Mouse (Mus musculus) liver, embryonic 13.5 days (tissue): ENCODE data around the gene Rnf144a. TPM values are rescaled to one million over a fixed set of nuclear protein-coding genes. Genes with fewer than 3 reads are reported as not detected.

Experiments
- ATAC-seq: fragments of 200-750 bp; cut with Nextera tagmentation; 2 replicates; pipeline ENCODE4 v1.8.0; 2017; ENCODE audit warnings: low read depth, mild to moderate bottlenecking, moderate number of reproducible peaks, moderate library complexity
- DNase-seq: peaks from one replicate; pipeline ENCODE4 v3.0.0; 2022
- H3K27ac ChIP-seq: fragments of 300-500 bp; sonication (generic); 2 replicates; pipeline ENCODE4 v1.5.1; 2015; ENCODE audit warnings: moderate library complexity, mild to moderate bottlenecking, inconsistent platforms
- H3K27me3 ChIP-seq: fragments of 300-500 bp; sonication (generic); 2 replicates; pipeline ENCODE4 v1.6.1; 2015; ENCODE audit warnings: mild to moderate bottlenecking, inconsistent platforms
- H3K36me3 ChIP-seq: fragments of 300-500 bp; sonication (generic); 2 replicates; pipeline ENCODE4 v1.6.1; 2015; ENCODE audit warnings: mild to moderate bottlenecking, inconsistent platforms
- H3K4me1 ChIP-seq: fragments of 300-500 bp; sonication (generic); replicated peaks from 2 replicates; pipeline ENCODE4 v1.6.1; 2015; ENCODE audit warnings: inconsistent platforms
- H3K4me2 ChIP-seq: fragments of 300-500 bp; sonication (generic); 2 replicates; pipeline ENCODE4 v1.6.1; 2015; ENCODE audit warnings: inconsistent platforms, mild to moderate bottlenecking, moderate library complexity
- H3K4me3 ChIP-seq: fragments of 300-500 bp; sonication (generic); replicated peaks from 2 replicates; pipeline ENCODE4 v1.5.1; 2015; ENCODE audit warnings: mild to moderate bottlenecking, inconsistent platforms
- H3K9ac ChIP-seq: fragments of 300-500 bp; sonication (generic); 2 replicates; pipeline ENCODE4 v1.6.1; 2015; ENCODE audit warnings: mild to moderate bottlenecking, inconsistent platforms
- H3K9me3 ChIP-seq: fragments of 300-500 bp; sonication (generic); replicated peaks from 2 replicates; pipeline ENCODE4 v1.6.1; 2016; ENCODE audit warnings: inconsistent platforms
- WGBS: fragments of 180-500 bp; shearing (Covaris S2); methylation state at CpG from one replicate; pipeline ENCODE4 v1.1.7; 2015; ENCODE audit not compliant: insufficient replicate concordance; 5-methylcytosine and 5-hydroxymethylcytosine counted together
- polyA plus RNA-seq: library from polyadenylated mRNA; unstranded; fragments of >200 nt; fragmentation: Nextera tagmentation; extraction: Ambion mirVana; gene quantifications from 2 replicates; pipeline ENCODE4 v1.2.1, GENCODE M21; 2015

Rnf144a gene
- polyA plus RNA-seq, 1 experiment from 2014 or later: 1.6 TPM

DNA sequence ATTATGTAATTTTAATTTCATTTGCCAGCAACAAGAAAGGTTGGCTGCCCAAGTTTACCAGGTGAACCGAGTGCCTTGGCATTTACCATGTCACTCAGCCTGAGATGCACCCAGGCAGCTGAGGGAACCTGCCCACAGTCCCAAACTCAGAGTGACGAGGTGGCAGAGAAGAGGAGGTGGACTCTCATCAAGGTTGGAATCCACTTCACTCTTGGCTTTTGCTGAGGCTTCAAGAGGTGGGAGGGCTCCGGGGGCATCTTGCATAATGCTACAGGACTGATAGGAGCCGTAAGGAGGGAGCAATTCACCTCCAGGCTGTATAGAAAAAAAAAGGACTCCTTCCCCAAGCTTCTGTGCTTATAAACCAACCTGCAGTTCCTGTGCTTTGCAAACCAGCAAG is 48.7 kb downstream of the Rnf144a start:
- no peak overlapping the region for H3K27ac ChIP-seq
- ATAC-seq (no peak), DNase-seq (no peak)
- H3K4me3 ChIP-seq: no peak overlapping the region
- no peaks in the 10 kb centered on the region for H3K9me3 ChIP-seq
- no peaks in the 10 kb centered on the region for H3K36me3 ChIP-seq
- 62% methylated on average over 4 of the region's 4 CpGs for WGBS
- no peak overlapping the region for H3K4me2 ChIP-seq
- H3K4me1 ChIP-seq: no peaks in the 10 kb centered on the region
- no peaks in the 10 kb centered on the region for H3K27me3 ChIP-seq
- no peak overlapping the region for H3K9ac ChIP-seq

DNA sequence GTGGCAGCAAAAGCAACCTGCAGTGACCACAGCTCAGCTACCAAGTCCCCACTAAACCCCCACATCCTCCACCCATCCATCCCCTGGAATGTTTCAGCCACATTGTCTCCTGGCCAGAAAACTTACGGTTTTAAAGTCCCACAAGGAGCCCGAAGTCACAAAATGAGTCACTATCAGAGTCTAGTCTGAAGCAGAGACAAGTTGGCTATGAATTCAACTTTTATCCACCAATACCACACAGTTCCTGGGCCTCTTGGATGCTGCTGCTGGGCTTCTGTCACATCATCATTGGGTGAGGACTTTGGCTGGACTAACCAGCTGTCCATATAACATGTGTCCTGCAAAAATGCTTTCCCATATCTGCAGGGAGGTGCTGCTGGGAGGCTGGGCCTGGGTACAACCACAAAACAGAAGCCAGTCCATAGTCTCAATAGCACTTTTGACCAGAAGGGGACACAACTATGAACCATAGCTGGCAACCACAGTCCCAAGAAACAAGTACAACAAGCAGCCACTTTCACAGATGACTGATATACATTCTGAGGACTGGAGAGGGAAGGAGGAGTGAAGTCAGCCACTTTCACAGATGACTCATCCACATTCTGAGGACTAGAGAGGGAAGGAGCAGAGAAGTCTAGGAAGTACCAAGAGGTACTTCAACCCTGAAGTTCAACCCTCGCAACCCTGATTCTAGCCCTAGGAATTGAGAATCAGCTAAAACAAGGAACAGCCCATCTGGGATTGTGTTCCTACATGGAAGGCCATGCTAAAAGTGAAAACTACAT is 49.3 kb downstream of the Rnf144a start:
- no peak for ATAC-seq

DNA sequence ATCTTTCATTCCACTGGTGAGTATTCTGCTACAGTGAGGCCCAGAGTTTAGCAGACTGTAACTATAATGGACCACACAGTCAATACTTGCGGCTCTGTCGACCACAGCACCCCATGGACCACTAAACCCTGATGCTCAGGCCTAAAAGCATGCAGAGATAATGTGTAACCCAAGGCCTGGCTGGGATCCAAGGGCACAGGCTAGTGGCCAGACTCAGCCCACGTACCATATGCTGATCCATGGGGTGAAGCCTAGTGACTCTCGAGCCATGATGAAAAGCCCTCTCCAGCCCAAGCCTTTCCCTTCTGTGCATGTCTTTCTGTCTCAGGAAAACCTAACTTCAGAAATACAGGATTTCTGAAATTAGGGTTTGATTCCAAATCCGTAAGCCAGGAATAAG is 50.2 kb downstream of the Rnf144a start:
- H3K4me3 ChIP-seq: no peak overlapping the region
- no peaks in the 10 kb centered on the region for H3K36me3 ChIP-seq
- no peaks in the 10 kb centered on the region for H3K27me3 ChIP-seq
- no peaks in the 10 kb centered on the region for H3K9me3 ChIP-seq
- ATAC-seq (no peak), DNase-seq (no peak)
- no peak overlapping the region for H3K27ac ChIP-seq
- H3K9ac ChIP-seq: no peak overlapping the region
- no peaks in the 10 kb centered on the region for H3K4me1 ChIP-seq
- WGBS: 70% methylated on average over 5 of the region's 5 CpGs
- no peak overlapping the region for H3K4me2 ChIP-seq

More for the DNA sequence above, 49.3 kb downstream of the Rnf144a start:
- Histone ChIP-seq H3K36me3 (no peaks in the 10 kb centered on the region), H3K9me3 (no peaks in the 10 kb centered on the region), H3K4me3 (no peak overlapping the region), H3K4me1 (no peaks in the 10 kb centered on the region), H3K27me3 (no peaks in the 10 kb centered on the region), H3K9ac (no peak overlapping the region), H3K4me2 (no peak overlapping the region), H3K27ac (no peak overlapping the region)
- DNase-seq: no peak
- 68% methylated on average over 3 of the region's 3 CpGs for WGBS

DNA sequence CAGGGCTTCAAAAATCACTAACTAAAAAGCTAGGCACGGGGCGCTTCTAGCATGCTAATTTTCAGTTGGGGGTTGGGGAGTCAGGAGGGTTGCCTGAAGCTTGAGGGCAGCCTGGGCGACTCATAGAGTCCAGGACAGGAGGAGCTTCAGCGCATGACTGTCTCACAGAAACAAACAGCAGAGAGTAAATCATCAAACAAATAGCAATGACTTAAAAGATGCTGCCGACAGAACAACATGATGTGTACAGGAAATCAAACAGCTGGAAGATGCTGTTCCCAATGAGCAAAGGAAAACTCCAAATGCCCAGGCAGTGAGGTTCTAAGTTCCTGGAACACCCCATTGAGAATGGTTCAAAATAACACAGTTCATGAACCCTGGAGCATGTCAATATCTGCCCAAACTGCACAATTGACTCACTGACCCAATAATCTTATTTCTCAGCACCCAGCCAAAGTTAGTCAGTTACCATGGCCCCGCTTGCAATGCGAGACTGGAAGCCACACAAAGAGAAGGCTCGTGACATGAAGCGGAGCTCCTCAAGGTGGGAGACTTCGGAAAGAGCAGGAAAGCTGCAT is 54.0 kb downstream of the Rnf144a start:
- H3K9ac ChIP-seq: no peak overlapping the region
- 74% methylated on average over 10 of the region's 10 CpGs for WGBS
- ATAC-seq (no peak), DNase-seq (no peak)
- no peak overlapping the region for H3K4me2 ChIP-seq
- no peak overlapping the region for H3K4me3 ChIP-seq
- H3K4me1 ChIP-seq: no peaks in the 10 kb centered on the region
- no peak overlapping the region for H3K27ac ChIP-seq
- no peaks in the 10 kb centered on the region for H3K9me3 ChIP-seq
- H3K36me3 ChIP-seq: no peaks in the 10 kb centered on the region
- no peaks in the 10 kb centered on the region for H3K27me3 ChIP-seq

DNA sequence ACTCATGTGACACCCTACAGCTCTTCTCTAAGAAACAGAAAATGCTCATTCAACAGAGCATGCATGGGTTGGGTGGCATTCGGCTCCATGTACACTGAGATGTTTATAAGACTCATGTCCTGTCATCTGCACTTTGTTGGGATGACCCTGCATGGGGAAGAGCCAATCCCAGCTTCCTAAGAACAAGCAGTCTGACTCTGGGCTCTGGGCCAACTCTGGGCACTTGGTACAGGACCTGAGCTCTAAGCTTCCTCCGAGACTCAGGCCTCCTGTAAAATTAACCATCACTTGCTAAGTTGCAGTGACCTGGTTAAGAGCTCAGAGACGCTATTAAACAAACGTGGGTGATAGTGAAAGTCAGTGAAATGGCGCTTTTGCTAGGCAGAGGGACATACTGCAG is 55.2 kb downstream of the Rnf144a start:
- H3K27ac ChIP-seq: no peak overlapping the region
- no peaks in the 10 kb centered on the region for H3K36me3 ChIP-seq
- ATAC-seq: no peak
- H3K4me2 ChIP-seq: no peak overlapping the region
- no peaks in the 10 kb centered on the region for H3K4me1 ChIP-seq
- WGBS: 60% methylated on average over 5 of the region's 5 CpGs
- H3K27me3 ChIP-seq: no peaks in the 10 kb centered on the region
- no peak for DNase-seq
- H3K9me3 ChIP-seq: no peaks in the 10 kb centered on the region
- H3K9ac ChIP-seq: no peak overlapping the region
- H3K4me3 ChIP-seq: no peak overlapping the region

DNA sequence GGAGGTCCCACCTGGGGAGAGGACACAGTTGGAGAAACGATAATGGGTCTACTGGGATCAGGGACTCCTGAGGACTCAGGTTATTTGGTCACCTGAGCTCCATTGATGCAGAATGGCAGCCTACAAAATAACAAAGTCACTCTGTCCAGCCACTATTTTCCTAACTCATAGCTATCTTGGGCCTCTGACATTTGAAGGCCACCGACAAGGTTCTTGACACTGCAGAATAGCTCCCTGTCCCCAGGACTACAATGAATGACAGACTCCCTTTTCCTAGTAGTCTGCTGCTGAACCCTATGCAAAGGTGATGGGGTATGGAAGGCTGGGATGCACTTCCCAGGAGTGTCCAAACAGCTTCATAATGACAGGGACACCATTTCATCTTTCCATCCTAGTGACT is 55.8 kb downstream of the Rnf144a start:
- ATAC-seq (no peak), DNase-seq (no peak)
- no peaks in the 10 kb centered on the region for H3K9me3 ChIP-seq
- WGBS: 63% methylated on average over 2 of the region's 2 CpGs
- no peak overlapping the region for H3K27ac ChIP-seq
- no peak overlapping the region for H3K4me3 ChIP-seq
- no peaks in the 10 kb centered on the region for H3K27me3 ChIP-seq
- H3K4me1 ChIP-seq: no peaks in the 10 kb centered on the region
- no peaks in the 10 kb centered on the region for H3K36me3 ChIP-seq
- no peak overlapping the region for H3K9ac ChIP-seq
- no peak overlapping the region for H3K4me2 ChIP-seq

DNA sequence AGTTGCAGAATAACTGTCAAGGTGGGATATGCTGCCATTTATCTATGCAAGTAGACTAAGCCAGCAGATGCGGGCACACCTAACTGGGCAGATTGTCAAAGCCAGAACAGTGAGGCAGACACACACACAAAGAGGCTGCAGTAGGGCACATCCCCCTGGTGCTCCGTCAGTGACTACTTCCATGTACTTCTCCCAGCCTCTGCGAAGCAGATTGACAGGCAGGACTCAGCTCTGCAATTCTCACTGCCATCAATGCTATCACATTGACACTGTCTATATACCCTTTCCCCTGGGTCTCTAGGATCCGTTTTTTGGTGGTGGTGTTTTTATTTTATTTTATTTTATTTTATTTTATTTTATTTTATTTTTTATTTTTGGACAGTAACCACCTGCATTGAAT is 57.8 kb downstream of the Rnf144a start:
- no peaks in the 10 kb centered on the region for H3K27me3 ChIP-seq
- no peak overlapping the region for H3K9ac ChIP-seq
- DNase-seq: no peak
- H3K27ac ChIP-seq: no peak overlapping the region
- H3K36me3 ChIP-seq: no peaks in the 10 kb centered on the region
- no peaks in the 10 kb centered on the region for H3K4me1 ChIP-seq
- no peak for ATAC-seq
- no peak overlapping the region for H3K4me2 ChIP-seq
- H3K9me3 ChIP-seq: no peaks in the 10 kb centered on the region
- WGBS: 67% methylated on average over 4 of the region's 4 CpGs
- H3K4me3 ChIP-seq: no peak overlapping the region

DNA sequence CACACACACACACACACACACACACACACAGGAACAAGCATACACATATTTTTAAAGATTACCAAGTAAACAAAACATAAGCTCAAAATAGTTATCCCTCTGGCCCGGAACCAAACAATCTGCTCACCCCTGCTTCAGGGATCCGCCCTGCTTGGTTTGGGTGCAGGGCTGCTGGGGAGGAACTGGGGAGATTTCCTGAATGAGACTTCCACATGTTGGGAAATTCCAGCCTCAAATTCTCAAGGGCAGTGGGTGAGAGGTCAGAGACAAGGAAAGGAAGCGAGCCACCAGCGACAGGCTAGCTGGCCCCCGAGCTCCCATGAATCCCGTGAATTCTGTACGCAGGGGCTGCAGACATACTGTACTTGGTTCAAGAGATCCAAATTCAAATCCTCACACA is 58.9 kb downstream of the Rnf144a start:
- Histone ChIP-seq H3K4me3 (no peak overlapping the region), H3K9ac (no peak overlapping the region), H3K4me1 (no peaks in the 10 kb centered on the region), H3K4me2 (no peak overlapping the region), H3K9me3 (no peaks in the 10 kb centered on the region), H3K27me3 (no peaks in the 10 kb centered on the region), H3K27ac (no peak overlapping the region), H3K36me3 (no peaks in the 10 kb centered on the region)
- WGBS: 55% methylated on average over 7 of the region's 7 CpGs
- ATAC-seq: no peak
- DNase-seq: no peak

DNA sequence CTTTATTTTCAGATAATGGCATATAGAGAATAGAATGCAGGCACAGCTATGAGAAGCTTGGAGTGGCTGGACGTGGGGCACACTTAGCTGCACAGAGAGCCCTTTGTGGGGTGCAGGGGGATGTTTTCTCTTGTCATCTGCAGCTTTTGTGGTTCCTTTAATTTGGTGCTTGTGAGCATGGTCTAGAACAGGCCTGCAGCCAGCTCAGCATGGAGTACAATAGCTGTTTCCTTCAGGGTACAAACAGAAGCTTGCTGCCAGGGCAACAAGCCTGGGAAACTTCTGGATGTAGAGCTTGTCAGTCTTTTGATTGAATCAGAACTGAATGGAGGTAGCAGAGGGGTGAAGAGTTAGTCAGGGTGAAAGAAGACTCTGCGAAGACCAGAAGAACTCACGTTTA is 63.7 kb downstream of the Rnf144a start:
- H3K27me3 ChIP-seq: no peaks in the 10 kb centered on the region
- no peak for DNase-seq
- 53% methylated on average over 3 of the region's 3 CpGs for WGBS

DNA sequence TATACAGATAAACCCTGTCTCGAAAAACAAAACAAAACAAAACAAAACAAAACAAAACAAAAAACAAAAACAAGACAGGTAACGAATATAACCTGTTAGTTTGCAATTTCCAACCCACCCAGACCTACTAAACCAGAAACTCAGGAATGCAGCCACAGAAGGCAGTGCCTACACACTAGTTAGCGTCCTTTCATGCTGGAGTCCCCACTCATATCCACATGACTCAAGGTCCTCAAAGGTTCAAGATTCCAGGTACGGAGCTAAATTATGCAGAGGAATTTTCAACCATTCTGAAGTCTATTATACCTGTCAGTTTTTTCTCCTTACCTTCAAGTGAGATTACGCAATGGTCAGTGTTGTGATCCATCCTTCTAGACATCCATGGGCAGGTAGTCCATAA is 70.6 kb downstream of the Rnf144a start:
- Histone ChIP-seq H3K4me2 (no peak overlapping the region), H3K4me1 (no peaks in the 10 kb centered on the region), H3K27ac (no peak overlapping the region), H3K9ac (no peak overlapping the region), H3K4me3 (no peak overlapping the region), H3K36me3 (no peaks in the 10 kb centered on the region), H3K27me3 (no peaks in the 10 kb centered on the region), H3K9me3 (no peaks in the 10 kb centered on the region)
- DNase-seq: no peak
- 51% methylated on average over 5 of the region's 5 CpGs for WGBS
- ATAC-seq: no peak

More for the DNA sequence above, 63.7 kb downstream of the Rnf144a start:
- Histone ChIP-seq H3K4me3 (no peak overlapping the region), H3K27ac (no peak overlapping the region), H3K4me1 (no peaks in the 10 kb centered on the region), H3K36me3 (no peaks in the 10 kb centered on the region), H3K4me2 (no peak overlapping the region), H3K9me3 (no peaks in the 10 kb centered on the region), H3K9ac (no peak overlapping the region)
- ATAC-seq: no peak

DNA sequence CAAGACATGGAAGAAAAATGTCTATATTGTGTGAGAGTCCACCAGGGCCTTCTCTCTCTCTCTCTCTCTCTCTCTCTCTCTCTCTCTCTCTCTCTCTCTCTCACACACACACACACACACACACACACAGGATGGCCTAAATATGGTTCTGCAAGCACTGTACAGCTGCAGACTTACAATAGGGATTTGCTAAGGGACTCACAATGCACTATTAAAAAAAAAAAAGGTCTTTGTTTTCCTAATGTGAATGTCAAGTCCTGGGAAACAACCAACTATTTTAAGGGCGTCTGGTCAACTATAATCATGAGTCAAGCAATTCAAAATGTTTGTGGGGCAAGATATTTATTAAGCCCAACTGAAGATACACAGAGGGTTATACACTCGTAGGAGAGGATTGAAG is 71.9 kb downstream of the Rnf144a start:
- ATAC-seq: no peak
- Histone ChIP-seq H3K36me3 (no peaks in the 10 kb centered on the region), H3K27ac (no peak overlapping the region), H3K27me3 (no peaks in the 10 kb centered on the region), H3K4me3 (no peak overlapping the region), H3K9ac (no peak overlapping the region), H3K4me2 (no peak overlapping the region), H3K4me1 (no peaks in the 10 kb centered on the region), H3K9me3 (no peaks in the 10 kb centered on the region)
- 42% methylated on average over 2 of the region's 2 CpGs for WGBS
- DNase-seq: no peak

DNA sequence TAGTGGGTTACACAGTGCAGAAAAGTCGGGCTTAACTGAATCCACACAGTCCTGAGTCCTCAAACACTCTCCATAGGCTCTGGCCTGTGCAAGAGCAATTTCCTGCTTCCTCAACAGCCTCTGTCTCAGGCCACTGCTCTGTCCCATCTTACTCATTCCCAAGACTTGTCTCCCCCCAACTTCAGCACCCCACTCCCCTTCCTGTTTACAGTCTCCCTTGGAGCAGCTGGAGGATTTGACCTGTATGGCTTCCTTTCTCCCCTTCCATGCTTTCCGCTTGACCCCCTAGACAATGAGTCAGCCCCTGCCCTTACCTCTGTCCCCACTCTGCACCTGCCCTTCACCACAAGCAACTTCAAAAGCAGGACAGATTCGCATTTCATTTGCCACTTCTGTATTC is 72.4 kb downstream of the Rnf144a start:
- no peak for ATAC-seq
- no peak overlapping the region for H3K4me3 ChIP-seq
- no peak for DNase-seq
- no peaks in the 10 kb centered on the region for H3K4me1 ChIP-seq
- no peak overlapping the region for H3K27ac ChIP-seq
- WGBS: 29% methylated on average over 3 of the region's 3 CpGs
- no peaks in the 10 kb centered on the region for H3K9me3 ChIP-seq
- H3K9ac ChIP-seq: no peak overlapping the region
- no peak overlapping the region for H3K4me2 ChIP-seq
- H3K36me3 ChIP-seq: no peaks in the 10 kb centered on the region
- H3K27me3 ChIP-seq: no peaks in the 10 kb centered on the region
